Mouse (Mus musculus): ENCODE results near the gene Pfas. TPM values are rescaled to one million over a fixed set of nuclear protein-coding genes. Genes with fewer than 3 reads are reported as not detected.
A peak's percentile ranks its signal among the peaks of the same experiment; 100 is the strongest.
"Not testable (repeated sequence)": the region's sequence is repeated elsewhere in the genome, so short reads cannot be mapped to it uniquely, and the experiment has no call there.

The Pfas gene
- polyA plus RNA-seq, 1 experiment from 2014 or later: 33.9 TPM

- Histone ChIP-seq H3K9ac (replicated peaks; ENCODE audit: low read length) (peak overlapping the region; percentile 68), H3K36me3 (ENCODE audit: insufficient read depth, low read length) (no peaks in the 10 kb centered on the region), H3K27ac (ENCODE audit: low read length) (no peak overlapping the region), H3K27me3 (ENCODE audit: insufficient read depth, low read length) (peaks cover 15% of the 10 kb centered on the region), H3K4me3 (ENCODE audit: low read length) (peak overlapping the region; percentile 48), H3K4me2 (replicated peaks; ENCODE audit: low read depth, low read length) (peak overlapping the region; percentile 65), H3K9me3 (ENCODE audit: low read length) (no peaks in the 10 kb centered on the region), H3K4me1 (ENCODE audit: insufficient read depth, low read length) (peaks cover 9% of the 10 kb centered on the region)
- 20% methylated on average over 13 of the region's 13 CpGs for WGBS
- no peak for ATAC-seq (ENCODE audit: low FRiP score, low TSS enrichment)
Observed at GRCm38 (mm10) chr11:68953903-68954302, 54.4 kb downstream of the Pfas start.

GRCm38 (mm10) chr11:68947542-68947993 is 60.7 kb downstream of the Pfas start:
- WGBS: 13% methylated on average over 12 of the region's 12 CpGs
- 0 out of 2 replicates have a peak overlapping the region, but pooled peaks have one; percentile 17 for H3K4me3 ChIP-seq (ENCODE audit: low read length)
- peaks cover 7% of the 10 kb centered on the region; the same call in 1 of the 2 replicates for H3K27me3 ChIP-seq (ENCODE audit: insufficient read depth, low read length)
- H3K4me2 ChIP-seq (replicated peaks; ENCODE audit: low read depth, low read length): peak overlapping the region; percentile 43
- no peaks in the 10 kb centered on the region for H3K9me3 ChIP-seq (ENCODE audit: low read length)
- H3K36me3 ChIP-seq (ENCODE audit: insufficient read depth, low read length): no peaks in the 10 kb centered on the region
- no peak overlapping the region for H3K27ac ChIP-seq (ENCODE audit: low read length)
- 0 out of 2 replicates have a peak, but pooled peaks have one; percentile 29 for ATAC-seq (ENCODE audit: low FRiP score, low TSS enrichment)
- no peak overlapping the region for H3K9ac ChIP-seq (replicated peaks; ENCODE audit: low read length)
- H3K4me1 ChIP-seq (ENCODE audit: insufficient read depth, low read length): peaks cover 1% of the 10 kb centered on the region; the same call in 1 of the 2 replicates

- 0 out of 2 replicates have a peak, but pooled peaks have one; percentile 21 for ATAC-seq (ENCODE audit: low FRiP score, low TSS enrichment)
- H3K36me3 ChIP-seq (ENCODE audit: insufficient read depth, low read length): no peaks in the 10 kb centered on the region
- peaks cover 7% of the 10 kb centered on the region; the same call in 1 of the 2 replicates for H3K27me3 ChIP-seq (ENCODE audit: insufficient read depth, low read length)
- peaks cover 2% of the 10 kb centered on the region; the same call in 1 of the 2 replicates for H3K4me1 ChIP-seq (ENCODE audit: insufficient read depth, low read length)
- peak overlapping the region; percentile 43 for H3K4me2 ChIP-seq (replicated peaks; ENCODE audit: low read depth, low read length)
- no peak overlapping the region for H3K9ac ChIP-seq (replicated peaks; ENCODE audit: low read length)
- peak overlapping the region; percentile 17; the same call in 1 of the 2 replicates for H3K4me3 ChIP-seq (ENCODE audit: low read length)
- H3K9me3 ChIP-seq (ENCODE audit: low read length): no peaks in the 10 kb centered on the region
- 19% methylated on average over 14 of the region's 16 CpGs for WGBS
- no peak overlapping the region for H3K27ac ChIP-seq (ENCODE audit: low read length)
Observed at GRCm38 (mm10) chr11:68946806-68947440, 61.3 kb downstream of the Pfas start.

- no peaks in the 10 kb centered on the region for H3K9me3 ChIP-seq (ENCODE audit: low read length)
- H3K27me3 ChIP-seq (ENCODE audit: insufficient read depth, low read length): peaks cover 4% of the 10 kb centered on the region; the same call in 1 of the 2 replicates
- H3K9ac ChIP-seq (replicated peaks; ENCODE audit: low read length): no peak overlapping the region
- no peak overlapping the region for H3K4me3 ChIP-seq (ENCODE audit: low read length)
- ATAC-seq (ENCODE audit: low FRiP score, low TSS enrichment): no peak
- 88% methylated on average over 4 of the region's 4 CpGs for WGBS
- H3K27ac ChIP-seq (ENCODE audit: low read length): no peak overlapping the region
- H3K36me3 ChIP-seq (ENCODE audit: insufficient read depth, low read length): no peaks in the 10 kb centered on the region
- peaks cover 2% of the 10 kb centered on the region; the same call in 1 of the 2 replicates for H3K4me1 ChIP-seq (ENCODE audit: insufficient read depth, low read length)
- no peak overlapping the region for H3K4me2 ChIP-seq (replicated peaks; ENCODE audit: low read depth, low read length)
Observed at GRCm38 (mm10) chr11:68946001-68946400, 62.3 kb downstream of the Pfas start.

- 88% methylated on average over 2 of the region's 2 CpGs for WGBS
- Histone ChIP-seq H3K27ac (ENCODE audit: low read length) (no peak overlapping the region), H3K36me3 (ENCODE audit: insufficient read depth, low read length) (no peaks in the 10 kb centered on the region), H3K27me3 (ENCODE audit: insufficient read depth, low read length) (peaks cover 4% of the 10 kb centered on the region; the same call in 1 of the 2 replicates), H3K4me1 (ENCODE audit: insufficient read depth, low read length) (peaks cover 7% of the 10 kb centered on the region; the same call in 1 of the 2 replicates), H3K9me3 (ENCODE audit: low read length) (no peaks in the 10 kb centered on the region), H3K4me3 (ENCODE audit: low read length) (no peak overlapping the region), H3K9ac (replicated peaks; ENCODE audit: low read length) (no peak overlapping the region), H3K4me2 (replicated peaks; ENCODE audit: low read depth, low read length) (no peak overlapping the region)
- ATAC-seq (ENCODE audit: low FRiP score, low TSS enrichment): no peak
Observed at GRCm38 (mm10) chr11:68945245-68945644, 63.0 kb downstream of the Pfas start.

GRCm38 (mm10) chr11:68942731-68943130 is 65.5 kb downstream of the Pfas start:
- ATAC-seq (ENCODE audit: low FRiP score, low TSS enrichment): no peak
- Histone ChIP-seq H3K9ac (replicated peaks; ENCODE audit: low read length) (no peak overlapping the region), H3K27me3 (ENCODE audit: insufficient read depth, low read length) (peaks cover 3% of the 10 kb centered on the region; the same call in 1 of the 2 replicates), H3K36me3 (ENCODE audit: insufficient read depth, low read length) (no peaks in the 10 kb centered on the region), H3K9me3 (ENCODE audit: low read length) (no peaks in the 10 kb centered on the region), H3K4me1 (ENCODE audit: insufficient read depth, low read length) (peaks cover 11% of the 10 kb centered on the region; the same call in 1 of the 2 replicates), H3K4me2 (replicated peaks; ENCODE audit: low read depth, low read length) (no peak overlapping the region), H3K27ac (ENCODE audit: low read length) (no peak overlapping the region), H3K4me3 (ENCODE audit: low read length) (no peak overlapping the region)
- 78% methylated on average over 8 of the region's 8 CpGs for WGBS

GRCm38 (mm10) chr11:68940516-68940915 is 67.7 kb downstream of the Pfas start:
- Histone ChIP-seq H3K4me3 (ENCODE audit: low read length) (peak overlapping the region; percentile 60), H3K27ac (ENCODE audit: low read length) (peak overlapping the region; percentile 81), H3K36me3 (ENCODE audit: insufficient read depth, low read length) (no peaks in the 10 kb centered on the region), H3K4me1 (ENCODE audit: insufficient read depth, low read length) (peaks cover 11% of the 10 kb centered on the region; the same call in 1 of the 2 replicates), H3K9ac (replicated peaks; ENCODE audit: low read length) (peak overlapping the region; percentile 76), H3K4me2 (replicated peaks; ENCODE audit: low read depth, low read length) (peak overlapping the region; percentile 63), H3K27me3 (ENCODE audit: insufficient read depth, low read length) (no peaks in the 10 kb centered on the region), H3K9me3 (ENCODE audit: low read length) (no peaks in the 10 kb centered on the region)
- peak; percentile 52; the same call in 1 of the 2 replicates for ATAC-seq (ENCODE audit: low FRiP score, low TSS enrichment)
- 26% methylated on average over 4 of the region's 4 CpGs for whole genome bisulfite sequencing

GRCm38 (mm10) chr11:68939451-68940304 is 68.6 kb downstream of the Pfas start:
- WGBS: 1% methylated on average over 16 of the region's 16 CpGs
- peak overlapping the region; percentile 63 for H3K4me2 ChIP-seq (replicated peaks; ENCODE audit: low read depth, low read length)
- H3K9me3 ChIP-seq (ENCODE audit: low read length): no peaks in the 10 kb centered on the region
- H3K36me3 ChIP-seq (ENCODE audit: insufficient read depth, low read length): no peaks in the 10 kb centered on the region
- peaks cover 11% of the 10 kb centered on the region; the same call in 1 of the 2 replicates for H3K4me1 ChIP-seq (ENCODE audit: insufficient read depth, low read length)
- H3K27me3 ChIP-seq (ENCODE audit: insufficient read depth, low read length): no peaks in the 10 kb centered on the region
- peak overlapping the region; percentile 60 for H3K4me3 ChIP-seq (ENCODE audit: low read length)
- peak; percentile 98 for ATAC-seq (ENCODE audit: low FRiP score, low TSS enrichment)
- H3K9ac ChIP-seq (replicated peaks; ENCODE audit: low read length): peak overlapping the region; percentile 76
- H3K27ac ChIP-seq (ENCODE audit: low read length): peak overlapping the region; percentile 81

- H3K27me3 ChIP-seq (ENCODE audit: insufficient read depth, low read length); H3K27ac ChIP-seq (ENCODE audit: low read length); H3K4me1 ChIP-seq (ENCODE audit: insufficient read depth, low read length); H3K9ac ChIP-seq (replicated peaks; ENCODE audit: low read length); H3K4me2 ChIP-seq (replicated peaks; ENCODE audit: low read depth, low read length); H3K4me3 ChIP-seq (ENCODE audit: low read length); H3K36me3 ChIP-seq (ENCODE audit: insufficient read depth, low read length); ATAC-seq (ENCODE audit: low FRiP score, low TSS enrichment); H3K9me3 ChIP-seq (ENCODE audit: low read length): not testable (repeated sequence)
- WGBS: 88% methylated on average over 4 of the region's 4 CpGs
Observed at GRCm38 (mm10) chr11:68936951-68937350, 71.3 kb downstream of the Pfas start.

Measured in kidney, embryonic 16.5 days (tissue).